Mouse (Mus musculus) lung, postnatal 0 days (tissue): ENCODE measurements around the gene Stxbp5. TPM values are rescaled to one million over a fixed set of nuclear protein-coding genes. Genes with fewer than 3 reads are reported as not detected.

Experiments
- ATAC-seq: fragments of 200-750 bp; cut with Nextera tagmentation; 2 replicates; pipeline ENCODE4 v1.8.0; 2017; ENCODE audit warnings: moderate library complexity
- DNase-seq: peaks from one replicate; pipeline ENCODE4 v3.0.0-alpha.2; 2016; ENCODE audit warnings: low spot score
- H3K27ac ChIP-seq: fragments of 300-500 bp; sonication (generic); 2 replicates; pipeline ENCODE4 v1.5.1; 2014; ENCODE audit warnings: antibody characterized with exemption, mild to moderate bottlenecking, low read length, mixed read lengths
- H3K27me3 ChIP-seq: fragments of 300-500 bp; sonication (generic); replicated peaks from 2 replicates; pipeline ENCODE4 v1.6.1; 2014; ENCODE audit warnings: low read length, mixed read lengths; ENCODE audit not compliant: insufficient read depth
- H3K36me3 ChIP-seq: fragments of 300-500 bp; sonication (generic); 2 replicates; pipeline ENCODE4 v1.6.1; 2014; ENCODE audit warnings: low read length, mixed read lengths; ENCODE audit not compliant: insufficient read depth
- H3K4me1 ChIP-seq: fragments of 300-500 bp; sonication (generic); 2 replicates; pipeline ENCODE4 v1.6.1; 2014; ENCODE audit warnings: antibody characterized with exemption, low read depth, low read length, mixed read lengths; ENCODE audit not compliant: insufficient read depth
- H3K4me2 ChIP-seq: fragments of 300-500 bp; sonication (generic); replicated peaks from 2 replicates; pipeline ENCODE4 v1.6.1; 2014; ENCODE audit warnings: low read depth, mild to moderate bottlenecking, low read length, moderate library complexity, mixed read lengths
- H3K4me3 ChIP-seq: fragments of 300-500 bp; sonication (generic); 2 replicates; pipeline ENCODE4 v1.5.1; 2014; ENCODE audit warnings: low read depth, low read length
- H3K9ac ChIP-seq: fragments of 300-500 bp; sonication (generic); replicated peaks from 2 replicates; pipeline ENCODE4 v1.6.1; 2014; ENCODE audit warnings: low read depth, mild to moderate bottlenecking
- H3K9me3 ChIP-seq: fragments of 300-500 bp; sonication (generic); 2 replicates; pipeline ENCODE4 v1.6.1; 2016; ENCODE audit warnings: low read length, mixed read lengths
- CTCF ChIP-seq: IDR thresholded peaks from 2 replicates; pipeline ENCODE4 v1.5.1; 2016; ENCODE audit warnings: antibody characterized with exemption, mild to moderate bottlenecking
- EP300 ChIP-seq: IDR thresholded peaks from 2 replicates; pipeline ENCODE4 v1.6.1; 2016; ENCODE audit warnings: antibody characterized with exemption, mild to moderate bottlenecking, control low read depth
- WGBS: fragments of 180-500 bp; shearing (Covaris S2); extraction: QIAGEN DNeasy Blood & Tissue Kit; methylation state at CpG from one replicate; pipeline ENCODE4 v1.1.7; 2014; 5-methylcytosine and 5-hydroxymethylcytosine counted together
- polyA plus RNA-seq: library from polyadenylated mRNA; unstranded; fragments of >200 nt; fragmentation: Nextera tagmentation; extraction: Ambion mirVana; gene quantifications from 2 replicates; pipeline ENCODE4 v1.2.1, GENCODE M21; 2015

Gene Stxbp5
- 3.0 and 3.1 TPM in 2 replicates for polyA plus RNA-seq

GRCm38 (mm10) chr10:9901071-9901696, at the start of gene Stxbp5:
Stxbp5 (minus strand) TSS chr10:9901079.
- no peaks in the 10 kb centered on the region for H3K27me3 ChIP-seq
- peak within 1 kb of the TSS; percentile 87 for H3K4me3 ChIP-seq
- peak within 1 kb of the TSS; percentile 98 for H3K4me2 ChIP-seq
- H3K4me1 ChIP-seq: peaks cover 5% of the 10 kb centered on the region; the same call in 1 of the 2 replicates
- H3K27ac ChIP-seq: peak within 1 kb of the TSS; percentile 91
- WGBS: 3% methylated on average over 52 of the region's 52 CpGs
- peak within 1 kb of the TSS; percentile 83 for H3K9ac ChIP-seq
- H3K36me3 ChIP-seq: no peaks in the 10 kb centered on the region
- no peaks in the 10 kb centered on the region for H3K9me3 ChIP-seq
- TF ChIP-seq EP300: no peak
- TF ChIP-seq CTCF: no peak
- DNase-seq (peak; percentile 89), ATAC-seq (peak; percentile 83)

GRCm38 (mm10) chr10:9912395-9912794, 11.5 kb upstream of the Stxbp5 start:
- Histone ChIP-seq H3K4me3 (no peak overlapping the region), H3K27ac (no peak overlapping the region), H3K36me3 (no peaks in the 10 kb centered on the region), H3K27me3 (no peaks in the 10 kb centered on the region), H3K4me1 (0 out of 2 replicates have a peak, but pooled peaks cover 2% of the 10 kb centered on the region), H3K4me2 (no peak overlapping the region), H3K9me3 (no peaks in the 10 kb centered on the region), H3K9ac (no peak overlapping the region)
- TF ChIP-seq EP300 (no peak), CTCF (no peak)
- WGBS: 69% methylated on average over 5 of the region's 5 CpGs
- ATAC-seq: no peak
- DNase-seq: no peak

GRCm38 (mm10) chr10:9907919-9908502, 7.1 kb upstream of the Stxbp5 start:
- ATAC-seq: peak; percentile 38; the same call in 1 of the 2 replicates
- H3K9me3 ChIP-seq: no peaks in the 10 kb centered on the region
- peak; percentile 42 for DNase-seq
- H3K27me3 ChIP-seq: no peaks in the 10 kb centered on the region
- no peak overlapping the region for H3K4me2 ChIP-seq
- no peaks in the 10 kb centered on the region for H3K36me3 ChIP-seq
- H3K9ac ChIP-seq: no peak overlapping the region
- no peak for TF ChIP-seq EP300
- no peak for TF ChIP-seq CTCF
- H3K4me1 ChIP-seq: 0 out of 2 replicates have a peak, but pooled peaks cover 2% of the 10 kb centered on the region
- 60% methylated on average over 8 of the region's 8 CpGs for WGBS
- H3K27ac ChIP-seq: no peak overlapping the region
- H3K4me3 ChIP-seq: no peak overlapping the region

GRCm38 (mm10) chr10:9907519-9907918, 6.6 kb upstream of the Stxbp5 start:
- DNase-seq: no peak
- 76% methylated on average over 2 of the region's 2 CpGs for WGBS
- Histone ChIP-seq H3K9ac (no peak overlapping the region), H3K4me2 (no peak overlapping the region), H3K4me1 (0 out of 2 replicates have a peak, but pooled peaks cover 2% of the 10 kb centered on the region), H3K4me3 (no peak overlapping the region), H3K9me3 (no peaks in the 10 kb centered on the region), H3K36me3 (no peaks in the 10 kb centered on the region), H3K27ac (no peak overlapping the region), H3K27me3 (no peaks in the 10 kb centered on the region)
- TF ChIP-seq CTCF (no peak), EP300 (no peak)
- ATAC-seq: no peak

- Histone ChIP-seq H3K4me1 (0 out of 2 replicates have a peak, but pooled peaks cover 2% of the 10 kb centered on the region), H3K27me3 (no peaks in the 10 kb centered on the region), H3K4me2 (no peak overlapping the region), H3K9ac (no peak overlapping the region), H3K4me3 (no peak overlapping the region), H3K9me3 (no peaks in the 10 kb centered on the region), H3K36me3 (no peaks in the 10 kb centered on the region), H3K27ac (no peak overlapping the region)
- WGBS: 48% methylated on average over 3 of the region's 3 CpGs
- no peak for TF ChIP-seq CTCF
- no peak for TF ChIP-seq EP300
- no peak for DNase-seq
- no peak for ATAC-seq
Observed at GRCm38 (mm10) chr10:9906185-9906584, 5.3 kb upstream of the Stxbp5 start.

GRCm38 (mm10) chr10:9901697-9902239, 889 bp upstream of the Stxbp5 start:
- Histone ChIP-seq H3K4me1 (peaks cover 5% of the 10 kb centered on the region; the same call in 1 of the 2 replicates), H3K9me3 (no peaks in the 10 kb centered on the region), H3K9ac (no peak overlapping the region), H3K27ac (peak overlapping the region; percentile 91; the same call in 1 of the 2 replicates), H3K4me2 (peak overlapping the region; percentile 98), H3K27me3 (no peaks in the 10 kb centered on the region), H3K36me3 (no peaks in the 10 kb centered on the region), H3K4me3 (peak overlapping the region; percentile 87)
- under 1% methylated on average over 16 of the region's 16 CpGs for WGBS
- TF ChIP-seq EP300: no peak
- TF ChIP-seq CTCF: no peak
- ATAC-seq (peak; percentile 94), DNase-seq (peak; percentile 98)
